8 mouse cellular contexts compared by ENCODE assay signal in genomic region chrX:16619034-16619929, GRCm38 (mm10). TPM values are rescaled to one million over a fixed set of nuclear protein-coding genes. Genes with fewer than 3 reads are reported as not detected.
DNase-seq lines count a peak whose midpoint lies in the region; ATAC-seq lines count a peak whose summit lies in the region.

Gene Maoa (plus strand): TSS chrX:16619698.

- intact Hi-C loops in left cerebral cortex, postnatal 14 days (cut with DNase I) = no loop called here

- DNase-seq in adrenal gland, postnatal 25 days = peak; percentile 71
- peak; percentile 52 for DNase-seq in embryo, embryonic 11.5 days (ENCODE audit: low read depth, low spot score)
- DNase-seq in left cerebral cortex, postnatal 14 days (ENCODE audit: low spot score in 2 of 2) = peak; percentile 78 to 82
- peak; percentile 72 to 73 for DNase-seq in right cerebral cortex, postnatal 36 days (ENCODE audit: low spot score in 2 of 2)
- DNase-seq in yolk sac, embryonic 10.5 days (ENCODE audit: low spot score) = peak; percentile 80

- peak within 1 kb of the TSS; percentile 45; the same call in 1 of the 2 replicates for H3K27ac ChIP-seq in intestine, embryonic 16.5 days (ENCODE audit: low read length)

- H3K36me3 ChIP-seq in intestine, embryonic 16.5 days (ENCODE audit: control insufficient read depth, insufficient read depth, low read length) = no peaks in the 10 kb centered on the region

- no peaks in the 10 kb centered on the region for H3K4me1 ChIP-seq in intestine, embryonic 16.5 days (ENCODE audit: control insufficient read depth, insufficient read depth, low read length)

- peak within 1 kb of the TSS; percentile 56 for H3K4me3 ChIP-seq in intestine, embryonic 16.5 days (ENCODE audit: low read length)

- 11% methylated on average over 33 of the region's 33 CpGs for WGBS in intestine, embryonic 16.5 days

- H3K27me3 ChIP-seq in intestine, embryonic 16.5 days (replicated peaks; ENCODE audit: control insufficient read depth, insufficient read depth, low read length) = no peaks in the 10 kb centered on the region

- no peaks in the 10 kb centered on the region for H3K9me3 ChIP-seq in intestine, embryonic 16.5 days (ENCODE audit: control insufficient read depth, low read length)

- peak; percentile 81 for ATAC-seq in granulocyte monocyte progenitor cell, adult 5-6 weeks (replicated peaks; ENCODE audit: poor library complexity, severe bottlenecking)
- peak; percentile 90 for ATAC-seq in intestine, embryonic 16.5 days
- ATAC-seq in megakaryocyte progenitor cell, adult 5-6 weeks (replicated peaks; ENCODE audit: poor library complexity) = peak; percentile 83

- H3K4me2 ChIP-seq in intestine, embryonic 16.5 days (ENCODE audit: low read depth, low read length) = peak within 1 kb of the TSS; percentile 72

- H3K9ac ChIP-seq in intestine, embryonic 16.5 days (ENCODE audit: low read depth, low read length) = peak within 1 kb of the TSS; percentile 65

RNA-seq across cellular contexts. Expression of gene Maoa, which starts in this region (rescaled TPM):
- 26.1 and 31.7 TPM in 2 replicates for total RNA-seq in adrenal gland, postnatal 25 days (2021)
- total RNA-seq in granulocyte monocyte progenitor cell, adult 5-6 weeks (2014; fragmentation: Nextera tagmentation) = 6.3 and 11.0 TPM in 2 replicates
- 16.6 and 16.7 TPM in 2 replicates for total RNA-seq in granulocyte monocyte progenitor cell, adult 5-6 weeks (2017)
- polyA plus RNA-seq in intestine, embryonic 16.5 days (2015; fragmentation: Nextera tagmentation; extraction: Ambion mirVana) = 14.2 and 15.1 TPM in 2 replicates
- 10 to 100 TPM; 21.5 to 23.5 TPM for total RNA-seq in left cerebral cortex, postnatal 14 days (2021)
- total RNA-seq in megakaryocyte progenitor cell, adult 5-6 weeks (2015) = 7.5 and 8.9 TPM in 2 replicates
- 12.5 and 16.6 TPM in 2 replicates for total RNA-seq in megakaryocyte progenitor cell, adult 5-6 weeks (2017)

Comparison
In these comparisons a context has a peak if more than half of its experiments do, and no peak if none do; other contexts are left out.
1. Peak in every context shown above with its lines: DNase-seq, ATAC-seq, H3K4me3 ChIP-seq and H3K27ac ChIP-seq.